Mouse (Mus musculus) olfactory bulb, adult 2 months (tissue): ENCODE data around the gene Folr1.

ENCODE experiments used
- CTCF ChIP-seq: fragments of 200-500 bp; IDR thresholded peaks from 2 replicates; pipeline ENCODE4 v1.5.1; 2012; ENCODE audit warnings: low read depth, mild to moderate bottlenecking, low read length, moderate library complexity; ENCODE audit not compliant: insufficient read depth
- POLR2A ChIP-seq: fragments of 200-500 bp; IDR thresholded peaks from 2 replicates; pipeline ENCODE4 v1.6.1; 2012; ENCODE audit warnings: mild to moderate bottlenecking, low read depth, low read length, moderate library complexity; ENCODE audit not compliant: insufficient read depth

DNA sequence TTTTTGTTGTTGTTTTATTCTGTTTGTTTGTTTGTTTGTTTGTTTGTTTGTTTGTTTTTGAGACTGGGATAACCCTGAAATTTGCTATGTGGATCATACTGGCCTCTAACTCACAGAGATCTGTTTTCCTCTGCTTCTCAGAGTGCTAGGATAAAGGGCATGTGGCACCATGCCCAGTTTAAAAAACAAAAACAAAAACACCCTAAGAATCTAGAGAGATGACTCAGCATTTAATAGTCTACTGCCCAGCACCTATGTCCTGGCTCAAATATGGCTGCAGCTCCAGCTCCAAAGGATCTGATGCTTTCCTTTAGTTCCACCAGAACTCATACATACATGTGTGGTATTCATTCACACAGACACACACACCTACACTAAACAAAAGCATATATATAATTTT lies 9.6 kb downstream of the Folr1 start:
- TF ChIP-seq CTCF, result no peak
- TF ChIP-seq POLR2A, result no peak
